Mouse (Mus musculus): ENCODE measurements around the gene Kcnj10.
A peak's percentile ranks its signal among the peaks of the same experiment; 100 is the strongest.

The Kcnj10 gene

GRCm38 (mm10) chr1:172332925-172333324 lies 8.1 kb upstream of the Kcnj10 start:
- DNase-seq (ENCODE audit: low spot score) = no peak

GRCm38 (mm10) chr1:172333512-172333911 lies 7.5 kb upstream of the Kcnj10 start:
- DNase-seq (ENCODE audit: low spot score) = no peak

GRCm38 (mm10) chr1:172335804-172336203 lies 5.2 kb upstream of the Kcnj10 start:
- DNase-seq (ENCODE audit: low spot score) = no peak

- no peak for DNase-seq (ENCODE audit: low spot score)
Measured at GRCm38 (mm10) chr1:172337411-172338185, 3.4 kb upstream of the Kcnj10 start.

GRCm38 (mm10) chr1:172341386-172341785 lies 376 bp downstream of the Kcnj10 start:
- no peak for DNase-seq (ENCODE audit: low spot score)

- no peak for DNase-seq (ENCODE audit: low spot score)
Measured at GRCm38 (mm10) chr1:172342729-172343128, 1.7 kb downstream of the Kcnj10 start.

- no peak for DNase-seq (ENCODE audit: low spot score)
Measured at GRCm38 (mm10) chr1:172343914-172344313, 2.9 kb downstream of the Kcnj10 start.

- no peak for DNase-seq (ENCODE audit: low spot score)
Measured at GRCm38 (mm10) chr1:172344820-172345219, 3.8 kb downstream of the Kcnj10 start.

GRCm38 (mm10) chr1:172346707-172347106 lies 5.7 kb downstream of the Kcnj10 start:
- DNase-seq (ENCODE audit: low spot score) = no peak

- no peak for DNase-seq (ENCODE audit: low spot score)
Measured at GRCm38 (mm10) chr1:172347382-172347781, 6.4 kb downstream of the Kcnj10 start.

- DNase-seq (ENCODE audit: low spot score) = no peak
Measured at GRCm38 (mm10) chr1:172349504-172349903, 8.5 kb downstream of the Kcnj10 start.

- peak; percentile 24 for DNase-seq (ENCODE audit: low spot score)
Measured at GRCm38 (mm10) chr1:172349916-172350812, 9.2 kb downstream of the Kcnj10 start.

GRCm38 (mm10) chr1:172352001-172352400 lies 11.0 kb downstream of the Kcnj10 start:
- DNase-seq (ENCODE audit: low spot score) = no peak

GRCm38 (mm10) chr1:172352453-172352852 lies 11.4 kb downstream of the Kcnj10 start:
- DNase-seq (ENCODE audit: low spot score) = no peak

GRCm38 (mm10) chr1:172355336-172355735 lies 14.3 kb downstream of the Kcnj10 start:
- no peak for DNase-seq (ENCODE audit: low spot score)

- peak; percentile 73 for DNase-seq (ENCODE audit: low spot score)
Measured at GRCm38 (mm10) chr1:172357550-172357949, 16.5 kb downstream of the Kcnj10 start.

GRCm38 (mm10) chr1:172358341-172358740 lies 17.3 kb downstream of the Kcnj10 start:
- no peak for DNase-seq (ENCODE audit: low spot score)

- no peak for DNase-seq (ENCODE audit: low spot score)
Measured at GRCm38 (mm10) chr1:172364684-172365083, 23.7 kb downstream of the Kcnj10 start.

GRCm38 (mm10) chr1:172368768-172369418 lies 27.9 kb downstream of the Kcnj10 start:
- DNase-seq (ENCODE audit: low spot score) = no peak

- peak; percentile 97 for DNase-seq (ENCODE audit: low spot score)
Measured at GRCm38 (mm10) chr1:172376198-172376667, 35.2 kb downstream of the Kcnj10 start, which contains the start of gene Pigm. Gene Pigm (plus strand): TSS chr1:172376546.

GRCm38 (mm10) chr1:172376758-172377458 lies 35.9 kb downstream of the Kcnj10 start:
- peak; percentile 15 for DNase-seq (ENCODE audit: low spot score)

GRCm38 (mm10) chr1:172380066-172380465 lies 39.1 kb downstream of the Kcnj10 start:
- no peak for DNase-seq (ENCODE audit: low spot score)
